Mouse (Mus musculus) lung, adult 2 months (tissue): ENCODE results near the gene Vmn1r234.

Experiments used
- CTCF ChIP-seq: fragments of 200-500 bp; IDR thresholded peaks from 2 replicates; pipeline ENCODE4 v1.5.1; 2011; ENCODE audit warnings: mild to moderate bottlenecking, low read length, control low read depth; ENCODE audit not compliant: insufficient read depth
- POLR2A ChIP-seq: fragments of 200-500 bp; IDR thresholded peaks from 2 replicates; pipeline ENCODE4 v1.6.1; 2011; ENCODE audit warnings: low read depth, mild to moderate bottlenecking, control low read depth, low read length, borderline replicate concordance; ENCODE audit errors: extremely low read depth

- TF ChIP-seq CTCF: no peak
- no peak for TF ChIP-seq POLR2A
Measured at GRCm38 (mm10) chr17:21282642-21283041, 56.8 kb downstream of the Vmn1r234 start, which contains the start of gene Vmn1r236.
